Mouse (Mus musculus) liver, adult 2 months (tissue): ENCODE results near the gene Ntsr2.

Experiments used
- CTCF ChIP-seq: fragments of 200-500 bp; IDR thresholded peaks from 2 replicates; pipeline ENCODE4 v1.5.1; 2011; ENCODE audit warnings: low read depth, low read length, control low read depth
- POLR2A ChIP-seq: fragments of 200-500 bp; IDR thresholded peaks from 2 replicates; pipeline ENCODE4 v1.6.1; 2011; ENCODE audit warnings: low read length, control low read depth; ENCODE audit not compliant: insufficient read depth; ENCODE audit errors: extremely low read depth

DNA sequence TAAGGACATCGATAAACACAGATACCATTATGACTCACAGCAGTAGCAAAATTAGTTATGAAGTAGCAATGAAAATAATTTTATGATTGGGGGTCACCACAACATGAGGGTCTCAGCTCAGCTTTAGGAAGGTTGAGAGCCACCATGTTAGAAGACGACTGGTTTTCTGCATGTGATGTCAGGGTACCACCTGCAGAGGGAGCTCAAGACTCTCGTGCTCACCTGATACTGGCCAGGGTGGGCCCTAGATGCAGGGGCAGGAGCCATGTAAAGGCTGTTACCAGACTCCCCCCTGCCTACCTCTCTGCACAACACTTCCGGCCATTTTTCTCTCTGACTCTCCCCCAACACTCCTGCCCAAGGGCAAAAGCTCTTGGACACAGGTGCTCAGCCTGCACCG, 11.2 kb upstream of the Ntsr2 start:
- TF ChIP-seq POLR2A: no peak
- peak; percentile 62 for TF ChIP-seq CTCF
